Mouse (Mus musculus) intestine, embryonic 14.5 days (tissue): ENCODE data around the gene Gpd1l. TPM values are rescaled to one million over a fixed set of nuclear protein-coding genes. Genes with fewer than 3 reads are reported as not detected.
A peak's percentile ranks its signal among the peaks of the same experiment; 100 is the strongest.
"Not testable (repeated sequence)": the region's sequence is repeated elsewhere in the genome, so short reads cannot be mapped to it uniquely, and the experiment has no call there.

ENCODE experiments used
- ATAC-seq: fragments of 200-750 bp; cut with Nextera tagmentation; replicated peaks from 2 replicates; pipeline ENCODE4 v1.8.0; 2017; ENCODE audit warnings: low read depth, moderate number of reproducible peaks, moderate TSS enrichment, moderate library complexity; ENCODE audit not compliant: low FRiP score, low TSS enrichment
- DNase-seq: peaks from one replicate; pipeline ENCODE4 v3.0.0-alpha.2; 2018; ENCODE audit warnings: low spot score
- H3K27ac ChIP-seq: fragments of 300-500 bp; sonication (generic); 2 replicates; pipeline ENCODE4 v1.5.1; 2014; ENCODE audit warnings: low read depth, mild to moderate bottlenecking, control low read depth
- H3K27me3 ChIP-seq: fragments of 300-500 bp; sonication (generic); replicated peaks from 2 replicates; pipeline ENCODE4 v1.6.1; 2014; ENCODE audit warnings: low read length, control low read depth; ENCODE audit not compliant: control insufficient read depth, insufficient read depth
- H3K36me3 ChIP-seq: fragments of 300-500 bp; sonication (generic); 2 replicates; pipeline ENCODE4 v1.6.1; 2014; ENCODE audit warnings: low read length, control low read depth; ENCODE audit not compliant: control insufficient read depth, insufficient read depth
- H3K4me1 ChIP-seq: fragments of 300-500 bp; sonication (generic); replicated peaks from 2 replicates; pipeline ENCODE4 v1.6.1; 2014; ENCODE audit warnings: low read length, control low read depth, mixed read lengths; ENCODE audit not compliant: control insufficient read depth, insufficient read depth
- H3K4me2 ChIP-seq: fragments of 300-500 bp; sonication (generic); 2 replicates; pipeline ENCODE4 v1.6.1; 2014; ENCODE audit warnings: low read length
- H3K4me3 ChIP-seq: fragments of 300-500 bp; sonication (generic); 2 replicates; pipeline ENCODE4 v1.5.1; 2014; ENCODE audit warnings: low read depth, low read length, control low read depth, mixed read lengths
- H3K9ac ChIP-seq: fragments of 300-500 bp; sonication (generic); 2 replicates; pipeline ENCODE4 v1.6.1; 2014; ENCODE audit warnings: mild to moderate bottlenecking, low read length
- H3K9me3 ChIP-seq: fragments of 300-500 bp; sonication (generic); 2 replicates; pipeline ENCODE4 v1.6.1; 2016; ENCODE audit warnings: low read length, control low read depth; ENCODE audit not compliant: control insufficient read depth
- WGBS: fragments of 180-500 bp; shearing (Covaris S2); extraction: QIAGEN DNeasy Blood & Tissue Kit; methylation state at CpG from one replicate; pipeline ENCODE4 v1.1.7; 2014; 5-methylcytosine and 5-hydroxymethylcytosine counted together
- polyA plus RNA-seq: library from polyadenylated mRNA; unstranded; fragments of >200 nt; fragmentation: Nextera tagmentation; extraction: Ambion mirVana; gene quantifications from 2 replicates; pipeline ENCODE4 v1.2.1, GENCODE M21; 2014

Gene Gpd1l
- 13.0 and 13.5 TPM in 2 replicates for polyA plus RNA-seq

GRCm38 (mm10) chr9:114933723-114934171 is at the start of gene Gpd1l:
Gpd1l (minus strand) TSS chr9:114933987.
- H3K4me2 ChIP-seq, result peak within 1 kb of the TSS; percentile 97
- H3K27me3 ChIP-seq, result no peaks in the 10 kb centered on the region
- under 1% methylated on average over 30 of the region's 30 CpGs for WGBS
- peak; percentile 98 for ATAC-seq
- peak; percentile 95 for DNase-seq
- H3K9me3 ChIP-seq, result no peaks in the 10 kb centered on the region
- peaks cover 7% of the 10 kb centered on the region for H3K4me1 ChIP-seq
- peak within 1 kb of the TSS; percentile 67 for H3K9ac ChIP-seq
- peak within 1 kb of the TSS; percentile 27; the same call in 1 of the 2 replicates for H3K27ac ChIP-seq
- no peaks in the 10 kb centered on the region for H3K36me3 ChIP-seq
- H3K4me3 ChIP-seq, result peak within 1 kb of the TSS; percentile 72

- ATAC-seq (no peak), DNase-seq (no peak)
- no peaks in the 10 kb centered on the region; the same call in 1 of the 2 replicates for H3K27me3 ChIP-seq
- WGBS, result 94% methylated on average over 16 of the region's 16 CpGs
- H3K4me2 ChIP-seq, result no peak within 1 kb of the TSS
- H3K9me3 ChIP-seq, result no peaks in the 10 kb centered on the region
- no peaks in the 10 kb centered on the region for H3K36me3 ChIP-seq
- no peak within 1 kb of the TSS for H3K4me3 ChIP-seq
- no peak within 1 kb of the TSS for H3K9ac ChIP-seq
- no peak within 1 kb of the TSS for H3K27ac ChIP-seq
- peaks cover 1% of the 10 kb centered on the region; the same call in 1 of the 2 replicates for H3K4me1 ChIP-seq
These were observed 49.0 kb upstream of the Gpd1l start, which contains the start of gene Rps27rt for GRCm38 (mm10) chr9:114982689-114983360. Rps27rt (minus strand) TSS chr9:114982739.

- Histone ChIP-seq H3K4me1 (peaks cover 5% of the 10 kb centered on the region; the same call in 1 of the 2 replicates), H3K27me3 (no peaks in the 10 kb centered on the region; the same call in 1 of the 2 replicates), H3K4me2 (no peak overlapping the region), H3K4me3 (no peak overlapping the region), H3K9me3 (no peaks in the 10 kb centered on the region), H3K36me3 (no peaks in the 10 kb centered on the region), H3K27ac (no peak overlapping the region), H3K9ac (no peak overlapping the region)
- DNase-seq, result no peak
- WGBS, result 36% methylated on average over 6 of the region's 6 CpGs
- ATAC-seq, result no peak
These were observed 46.2 kb upstream of the Gpd1l start for GRCm38 (mm10) chr9:114979969-114980368.

GRCm38 (mm10) chr9:114978281-114979111 is 44.7 kb upstream of the Gpd1l start, which contains the start of gene Osbpl10:
Osbpl10 (plus strand) TSS chr9:114978569.
- Histone ChIP-seq H3K4me1 (peaks cover 5% of the 10 kb centered on the region; the same call in 1 of the 2 replicates), H3K4me2 (peak within 1 kb of the TSS; percentile 77), H3K4me3 (peak within 1 kb of the TSS; percentile 70), H3K27me3 (no peaks in the 10 kb centered on the region; the same call in 1 of the 2 replicates), H3K9me3 (no peaks in the 10 kb centered on the region), H3K9ac (peak within 1 kb of the TSS; percentile 72), H3K36me3 (no peaks in the 10 kb centered on the region), H3K27ac (peak within 1 kb of the TSS; percentile 29)
- WGBS, result under 1% methylated on average over 65 of the region's 86 CpGs
- DNase-seq (peak; percentile 89), ATAC-seq (peak; percentile 89)

GRCm38 (mm10) chr9:114977461-114978280 is 43.9 kb upstream of the Gpd1l start:
- peak overlapping the region; percentile 72 for H3K9ac ChIP-seq
- H3K4me2 ChIP-seq, result peak overlapping the region; percentile 77
- ATAC-seq, result peak; percentile 9
- no peak for DNase-seq
- H3K9me3 ChIP-seq, result no peaks in the 10 kb centered on the region
- peak overlapping the region; percentile 70 for H3K4me3 ChIP-seq
- no peaks in the 10 kb centered on the region for H3K36me3 ChIP-seq
- H3K27ac ChIP-seq, result no peak overlapping the region
- WGBS, result 9% methylated on average over 31 of the region's 31 CpGs
- peaks cover 5% of the 10 kb centered on the region; the same call in 1 of the 2 replicates for H3K4me1 ChIP-seq
- no peaks in the 10 kb centered on the region; the same call in 1 of the 2 replicates for H3K27me3 ChIP-seq

- not testable (repeated sequence) for H3K36me3 ChIP-seq, ATAC-seq, DNase-seq, H3K27ac ChIP-seq, H3K9ac ChIP-seq, H3K27me3 ChIP-seq, H3K4me2 ChIP-seq, H3K9me3 ChIP-seq, H3K4me3 ChIP-seq, H3K4me1 ChIP-seq
- WGBS, result 84% methylated on average over 7 of the region's 7 CpGs
These were observed 32.5 kb upstream of the Gpd1l start for GRCm38 (mm10) chr9:114966286-114966685.

- Histone ChIP-seq H3K27me3 (no peaks in the 10 kb centered on the region), H3K9ac (no peak overlapping the region), H3K9me3 (no peaks in the 10 kb centered on the region), H3K4me3 (no peak overlapping the region), H3K36me3 (no peaks in the 10 kb centered on the region), H3K27ac (no peak overlapping the region), H3K4me1 (no peaks in the 10 kb centered on the region), H3K4me2 (no peak overlapping the region)
- 54% methylated on average over 3 of the region's 3 CpGs for WGBS
- DNase-seq (no peak), ATAC-seq (no peak)
These were observed 30.3 kb upstream of the Gpd1l start for GRCm38 (mm10) chr9:114964093-114964492.

GRCm38 (mm10) chr9:114960844-114961243 is 27.1 kb upstream of the Gpd1l start:
- no peaks in the 10 kb centered on the region for H3K4me1 ChIP-seq
- H3K4me2 ChIP-seq, result no peak overlapping the region
- no peaks in the 10 kb centered on the region for H3K9me3 ChIP-seq
- H3K9ac ChIP-seq, result no peak overlapping the region
- no peaks in the 10 kb centered on the region for H3K36me3 ChIP-seq
- ATAC-seq (no peak), DNase-seq (no peak)
- 73% methylated on average over 6 of the region's 6 CpGs for WGBS
- H3K27me3 ChIP-seq, result no peaks in the 10 kb centered on the region
- no peak overlapping the region for H3K27ac ChIP-seq
- no peak overlapping the region for H3K4me3 ChIP-seq
